32 mouse cellular contexts compared by ENCODE assay signal in genomic region chr7:4748321-4748720, GRCm38 (mm10). TPM values are rescaled to one million over a fixed set of nuclear protein-coding genes. Genes with fewer than 3 reads are reported as not detected.
DNase-seq lines count a peak whose midpoint lies in the region; ATAC-seq and TF ChIP-seq lines count a peak whose summit lies in the region.
"Had no signal": no experiment of that assay in that cellular context is flagged by ENCODE, and none has a peak within 500 bp of the region (broad histone marks: within the 10 kb centered on the region; RNA-seq: fewer than 3 reads in every experiment).

No protein-coding gene starts in this region.

- no peak overlapping the region for H3K4me3 ChIP-seq in heart, adult 2 months
- no peak overlapping the region for H3K4me3 ChIP-seq in bone marrow, adult 2 months (replicated peaks; ENCODE audit: control insufficient read depth, low read depth, low read length)
- peak overlapping the region; percentile 11; the same call in 1 of the 2 replicates for H3K4me3 ChIP-seq in liver, embryonic 13.5 days (replicated peaks)
- H3K4me3 ChIP-seq: embryonic facial prominence, embryonic 12.5 days; hindbrain, embryonic 12.5 days; limb, embryonic 13.5 days; neural tube, embryonic 12.5 days; stomach, embryonic 15.5 days had no signal

- no peak overlapping the region for H3K27ac ChIP-seq in heart, adult 2 months
- H3K27ac ChIP-seq in bone marrow, adult 2 months (ENCODE audit: control insufficient read depth, insufficient read depth, low read depth, low read length, poor library complexity) = peak overlapping the region; percentile 40
- H3K27ac ChIP-seq in liver, embryonic 13.5 days = peak overlapping the region; percentile 99
- H3K27ac ChIP-seq: embryonic facial prominence, embryonic 12.5 days; hindbrain, embryonic 12.5 days; limb, embryonic 13.5 days; neural tube, embryonic 12.5 days; stomach, embryonic 15.5 days had no signal

- no peaks in the 10 kb centered on the region for H3K79me2 ChIP-seq in heart, adult 2 months (replicated peaks; ENCODE audit: control insufficient read depth, insufficient read depth, low read length)

- H3K9me3 ChIP-seq in liver, embryonic 13.5 days (replicated peaks) = no peaks in the 10 kb centered on the region
- H3K9me3 ChIP-seq: embryonic facial prominence, embryonic 12.5 days; hindbrain, embryonic 12.5 days; limb, embryonic 13.5 days; neural tube, embryonic 12.5 days; stomach, embryonic 15.5 days had no signal

- H3K36me3 ChIP-seq in heart, adult 2 months (ENCODE audit: control insufficient read depth, insufficient read depth, low read length) = no peaks in the 10 kb centered on the region
- peaks cover 55% of the 10 kb centered on the region for H3K36me3 ChIP-seq in liver, embryonic 13.5 days

- peak overlapping the region; percentile 96 for H3K4me2 ChIP-seq in liver, embryonic 13.5 days
- H3K4me2 ChIP-seq: embryonic facial prominence, embryonic 12.5 days; hindbrain, embryonic 12.5 days; limb, embryonic 13.5 days; lung, embryonic 14.5 days; neural tube, embryonic 12.5 days; stomach, embryonic 15.5 days had no signal

- intact Hi-C loops in heart, adult 2 months (cut with DNase I) = no loop called here

- no peaks in the 10 kb centered on the region for H3K4me1 ChIP-seq in heart, adult 2 months (ENCODE audit: control insufficient read depth, insufficient read depth, low read length)
- H3K4me1 ChIP-seq in bone marrow, adult 2 months (ENCODE audit: control insufficient read depth, insufficient read depth, low read length) = peaks cover 11% of the 10 kb centered on the region
- peaks cover 98% of the 10 kb centered on the region for H3K4me1 ChIP-seq in liver, embryonic 13.5 days (replicated peaks)

- TF ChIP-seq POLR2A in heart, adult 2 months (IDR thresholded peaks at IDR 0.05; ENCODE audit: insufficient read depth, low read depth, low read length) = no peak
- TF ChIP-seq POLR2A in bone marrow, adult 2 months (IDR thresholded peaks at IDR 0.05; ENCODE audit: borderline replicate concordance, control insufficient read depth, low read depth, low read length) = no peak

- ATAC-seq in liver, embryonic 13.5 days (ENCODE audit: low read depth) = no peak
- ATAC-seq: CD4-positive, CD25-positive, alpha-beta regulatory T cell, adult 4 months; forebrain, embryonic 14.5 days; Patski had no signal

- H3K27me3 ChIP-seq in heart, adult 2 months (ENCODE audit: control insufficient read depth, insufficient read depth, low read length) = no peaks in the 10 kb centered on the region
- H3K27me3 ChIP-seq in liver, embryonic 13.5 days = no peaks in the 10 kb centered on the region
- H3K27me3 ChIP-seq: embryonic facial prominence, embryonic 12.5 days; limb, embryonic 13.5 days; Patski; stomach, embryonic 15.5 days had no signal

- peak; percentile 81 for DNase-seq in heart, adult 11 months
- no peak for DNase-seq in heart, adult 2 months
- DNase-seq in 416B (ENCODE audit: low read depth) = peak; percentile 24
- no peak for DNase-seq in liver, embryonic 13.5 days
- no peak for DNase-seq in T-cell, adult 2 months (ENCODE audit: low spot score)
- no peak for DNase-seq in spleen, adult 12 weeks (ENCODE audit: low spot score)
- DNase-seq in thymus, postnatal 4 days = no peak
- DNase-seq: adrenal gland, postnatal 10 days; cerebellum, adult 2 months; cerebellum, postnatal 25 days; gastrocnemius, postnatal 25 days; heart, postnatal 14 days; kidney, adult 2 months; kidney, postnatal 10 days; lung, embryonic 14.5 days; lung, postnatal 4 days; midbrain, embryonic 14.5 days; right cerebral cortex, postnatal 14 days; thymus, postnatal 25 days had no signal

- 69% methylated on average over 4 of the region's 4 CpGs for WGBS in heart, adult 2 months
- 57% methylated on average over 4 of the region's 4 CpGs for WGBS in bone marrow, adult 2 months
- 69% methylated on average over 4 of the region's 4 CpGs for whole genome bisulfite sequencing in liver, embryonic 13.5 days (ENCODE audit: insufficient replicate concordance)

- TF ChIP-seq CTCF in heart, adult 2 months (IDR thresholded peaks at IDR 0.05) = no peak
- no peak for TF ChIP-seq CTCF in bone marrow, adult 2 months (IDR thresholded peaks at IDR 0.05; ENCODE audit: control insufficient read depth, insufficient read depth, low read length)

- no peak for TF ChIP-seq EP300 in heart, adult 2 months (IDR thresholded peaks at IDR 0.05; ENCODE audit: insufficient read depth, low read depth, low read length)

- H3K9ac ChIP-seq in heart, adult 2 months (ENCODE audit: low read depth, low read length) = no peak overlapping the region
- H3K9ac ChIP-seq in liver, embryonic 13.5 days = peak overlapping the region; percentile 64
- H3K9ac ChIP-seq: embryonic facial prominence, embryonic 12.5 days; hindbrain, embryonic 12.5 days; limb, embryonic 13.5 days; lung, embryonic 14.5 days; neural tube, embryonic 12.5 days; stomach, embryonic 15.5 days had no signal

RNA-seq across cellular contexts. Expression of gene Cox6b2, which starts 4.6 kb away (rescaled TPM):
- total RNA-seq in heart, adult 2 months (2021) = 1 to 10 TPM; 1.7 to 3.5 TPM
- polyA plus RNA-seq in heart, adult 2 months (2012; rRNA removed) = 7.7 and 8.6 TPM in 2 replicates
- 169 and 179 TPM in 2 replicates for polyA plus RNA-seq in bone marrow, adult 2 months (2011; ENCODE audit: insufficient read depth, insufficient read length, low replicate concordance, missing spikeins)
- polyA plus RNA-seq in liver, embryonic 13.5 days (2015; fragmentation: Nextera tagmentation; extraction: Ambion mirVana) = 98.6 and 105 TPM in 2 replicates
- polyA plus RNA-seq: Patski had no signal

RNA-seq across cellular contexts. Expression of gene Kmt5c, which starts 8.4 kb away (rescaled TPM):
- 10 to 100 TPM in 1 of 2 experiments, 1 to 10 TPM in 1; 8.5 to 11.2 TPM for total RNA-seq in heart, adult 2 months (2021)
- polyA plus RNA-seq in heart, adult 2 months (2012; rRNA removed) = 36.4 and 38.5 TPM in 2 replicates
- 98.4 and 144 TPM in 2 replicates for polyA plus RNA-seq in bone marrow, adult 2 months (2011; ENCODE audit: insufficient read depth, insufficient read length, low replicate concordance, missing spikeins)
- polyA plus RNA-seq in liver, embryonic 13.5 days (2015; fragmentation: Nextera tagmentation; extraction: Ambion mirVana) = 61.6 and 63.9 TPM in 2 replicates

RNA-seq across cellular contexts. Expression of gene Fam71e2, which starts 22.8 kb away (rescaled TPM):
- not detected for total RNA-seq in heart, adult 2 months (2021)
- 0.09 and 0.35 TPM in 2 replicates for polyA plus RNA-seq in heart, adult 2 months (2012; rRNA removed)
- polyA plus RNA-seq in bone marrow, adult 2 months (2011; ENCODE audit: insufficient read depth, insufficient read length, low replicate concordance, missing spikeins) = not detected in 2 replicates
- not detected in 2 replicates for polyA plus RNA-seq in liver, embryonic 13.5 days (2015; fragmentation: Nextera tagmentation; extraction: Ambion mirVana)
- total RNA-seq: adrenal gland, postnatal 10 days; ES-E14; gastrocnemius, postnatal 25 days; heart, postnatal 14 days; layer of hippocampus, postnatal 14 days; left cerebral cortex, postnatal 25 days; megakaryocyte-erythroid progenitor cell, adult 5-6 weeks had no signal
- polyA plus RNA-seq: CD4-positive, CD25-positive, alpha-beta regulatory T cell, adult 4 months; cerebellum, adult 2 months; embryonic facial prominence, embryonic 12.5 days; forebrain, embryonic 14.5 days; hindbrain, embryonic 12.5 days; limb, embryonic 13.5 days; lung, embryonic 14.5 days; midbrain, embryonic 14.5 days; neural tube, embryonic 12.5 days; Patski; stomach, embryonic 15.5 days had no signal

RNA-seq across cellular contexts. Expression of gene Tmem150b, which starts 23.3 kb away (rescaled TPM):
- total RNA-seq in heart, adult 2 months (2021) = not detected
- 0.16 and 0.59 TPM in 2 replicates for polyA plus RNA-seq in heart, adult 2 months (2012; rRNA removed)
- polyA plus RNA-seq in bone marrow, adult 2 months (2011; ENCODE audit: insufficient read depth, insufficient read length, low replicate concordance, missing spikeins) = 5.1 and 7.2 TPM in 2 replicates
- polyA plus RNA-seq in liver, embryonic 13.5 days (2015; fragmentation: Nextera tagmentation; extraction: Ambion mirVana) = 0.09 and 0.15 TPM in 2 replicates
- total RNA-seq: heart, postnatal 14 days; layer of hippocampus, postnatal 14 days; left cerebral cortex, postnatal 25 days had no signal
- polyA plus RNA-seq: cerebellum, adult 2 months; forebrain, embryonic 14.5 days; lung, embryonic 14.5 days had no signal

RNA-seq across cellular contexts. Expression of gene Il11, which starts 34.3 kb away (rescaled TPM):
- not detected for total RNA-seq in heart, adult 2 months (2021)
- polyA plus RNA-seq in heart, adult 2 months (2012; rRNA removed) = 0.15 TPM in 1 of 2 replicates, not detected in the other
- polyA plus RNA-seq in bone marrow, adult 2 months (2011; ENCODE audit: insufficient read depth, insufficient read length, low replicate concordance, missing spikeins) = not detected in 2 replicates
- 0.05 TPM in 1 of 2 replicates, not detected in the other for polyA plus RNA-seq in liver, embryonic 13.5 days (2015; fragmentation: Nextera tagmentation; extraction: Ambion mirVana)
- total RNA-seq: gastrocnemius, postnatal 25 days; megakaryocyte-erythroid progenitor cell, adult 5-6 weeks had no signal
- polyA plus RNA-seq: lung, embryonic 14.5 days had no signal

Comparison
In these comparisons a context has a peak if more than half of its experiments do, and no peak if none do; other contexts are left out.
1. DNase-seq: peak in heart, adult 11 months (single experiment) and 416B (single experiment); none in heart, adult 2 months (0 of 2), liver, embryonic 13.5 days (single experiment), T-cell, adult 2 months (single experiment), spleen, adult 12 weeks (single experiment) and thymus, postnatal 4 days (single experiment).
2. RNA of gene Cox6b2, which starts 4.6 kb away (polyA plus RNA-seq): 169 to 179 TPM in bone marrow, adult 2 months and 98.6 to 105 TPM in liver, embryonic 13.5 days; 7.7 to 8.6 TPM in heart, adult 2 months; every median in the first group is over 10 times any median in the second.